Mouse (Mus musculus) ES-Bruce4 (cell line): ENCODE results near the gene Agbl4.

Source experiments
- CTCF ChIP-seq: IDR thresholded peaks from one replicate; pipeline ENCODE4 v1.8.1; 2011; ENCODE audit warnings: low read depth, low read length
- POLR2A ChIP-seq: IDR thresholded peaks from one replicate; pipeline ENCODE4 v1.8.1; 2011; ENCODE audit warnings: low read length; ENCODE audit not compliant: insufficient read depth

GRCm38 (mm10) chr4:111638948-111639708 is 1241.7 kb downstream of the Agbl4 start:
- TF ChIP-seq POLR2A (no peak), CTCF (no peak)
